Mouse (Mus musculus) G1E (cell line): ENCODE data around the gene Mef2d.

Experiments
- CTCF ChIP-seq: IDR thresholded peaks from 2 replicates; pipeline ENCODE4 v1.5.1; 2012; ENCODE audit warnings: low read depth, low read length, inconsistent platforms, mixed read lengths
- TAL1 ChIP-seq: conservative IDR thresholded peaks from 2 replicates; pipeline ENCODE4 v1.6.1; 2012; ENCODE audit warnings: low read depth, low read length, inconsistent platforms, mixed read lengths

DNA sequence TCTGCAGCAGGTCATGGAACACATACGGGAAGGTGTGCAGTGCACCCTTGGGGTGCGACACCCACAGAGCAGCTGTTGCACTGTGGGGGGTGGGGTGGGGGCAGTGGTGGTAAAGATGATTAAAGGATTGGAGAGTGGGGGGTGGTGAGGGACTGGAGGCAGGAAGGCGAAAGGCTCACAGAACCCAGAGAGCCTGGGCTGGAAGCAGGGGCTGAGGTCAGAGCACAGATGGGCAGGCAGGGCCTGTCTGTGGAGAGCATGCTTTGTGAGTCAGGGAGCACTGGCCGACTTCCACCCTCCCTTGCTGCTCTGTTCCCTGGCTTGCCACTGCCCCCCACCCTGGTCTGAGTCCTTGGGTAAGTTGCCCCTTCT, 3.2 kb downstream of the Mef2d start:
- TF ChIP-seq TAL1 (no peak), CTCF (no peak)
